Mouse (Mus musculus) stomach, postnatal 0 days (tissue): ENCODE data around the gene Dmrtc2.

Experiments used
- CTCF ChIP-seq: IDR thresholded peaks from 2 replicates; pipeline ENCODE4 v1.5.1; 2016; ENCODE audit warnings: antibody characterized with exemption, low read depth, mild to moderate bottlenecking, moderate library complexity
- EP300 ChIP-seq: optimal IDR thresholded peaks from 2 replicates; pipeline ENCODE3; 2016; ENCODE audit warnings: antibody characterized with exemption

DNA sequence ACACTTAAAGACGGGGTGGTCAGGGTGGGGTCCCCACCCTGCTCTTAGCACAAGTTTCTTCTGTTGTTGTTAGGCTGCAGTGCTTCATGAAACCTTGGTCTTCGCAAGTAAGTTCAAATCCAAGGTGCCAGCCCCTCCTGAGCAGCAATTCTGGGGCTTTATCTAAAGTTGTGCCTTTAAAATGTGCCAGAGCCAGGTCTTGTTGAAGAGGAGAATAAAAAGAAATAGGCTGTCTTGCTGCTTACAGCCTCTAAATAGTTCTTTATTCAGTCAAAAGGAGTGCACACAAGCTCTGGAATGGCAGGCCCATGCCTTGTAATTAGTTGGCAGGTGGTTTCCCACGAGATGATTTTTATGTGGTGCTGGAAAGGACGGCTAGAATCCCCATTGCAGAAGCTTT, 17.2 kb downstream of the Dmrtc2 start:
- TF ChIP-seq CTCF (no peak), EP300 (no peak)
